Mouse (Mus musculus) layer of hippocampus, postnatal 36 days (tissue): ENCODE measurements around the gene Gramd1b. TPM values are rescaled to one million over a fixed set of nuclear protein-coding genes. Genes with fewer than 3 reads are reported as not detected.

Experiments
- DNase-seq, 2 experiments: peaks; one replicate each; pipeline ENCODE4 v3.0.0; 2022
- total RNA-seq, 2 experiments: library from RNA; stranded (reverse); gene quantifications; 2 replicates each; pipeline ENCODE4 v1.2.3; 2021

Gene Gramd1b
- total RNA-seq, 2 experiments from 2014 or later: 163 to 172 TPM

DNA sequence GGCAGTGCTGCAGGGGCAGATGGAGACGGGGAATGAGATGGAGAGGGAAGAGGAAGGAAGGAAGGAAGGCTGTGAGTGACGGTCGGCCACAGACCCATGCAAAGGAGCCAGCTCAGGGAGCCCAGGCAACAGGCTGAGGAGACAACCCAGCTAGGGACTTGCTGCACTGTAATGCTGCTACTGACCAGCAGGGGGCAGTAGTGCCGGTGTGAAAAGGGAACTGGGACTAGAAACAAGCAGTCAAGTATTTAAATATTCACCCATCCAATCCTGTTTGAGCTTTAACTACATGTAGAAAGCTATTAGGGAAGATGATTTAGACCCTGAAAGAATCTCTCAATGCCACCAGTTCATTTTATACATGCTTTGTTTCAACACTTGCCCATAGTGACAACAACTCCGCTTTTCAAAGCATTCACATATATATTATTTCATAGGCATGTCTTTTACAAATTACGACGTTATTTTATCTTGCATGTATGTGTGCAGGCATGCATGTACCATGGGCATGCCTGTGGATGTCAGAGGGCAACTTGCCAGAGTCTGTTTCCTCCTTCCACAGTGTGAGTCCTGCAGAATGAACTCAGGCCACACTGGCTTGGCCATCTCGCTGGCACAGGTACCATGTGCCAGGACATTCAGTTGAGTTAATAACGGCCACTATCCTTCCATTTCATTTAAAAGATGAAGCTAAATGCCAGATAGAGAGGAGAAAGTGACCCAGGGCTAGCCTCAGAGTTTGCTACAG lies 197.4 kb downstream of the Gramd1b start:
- DNase-seq: peak; percentile 83

DNA sequence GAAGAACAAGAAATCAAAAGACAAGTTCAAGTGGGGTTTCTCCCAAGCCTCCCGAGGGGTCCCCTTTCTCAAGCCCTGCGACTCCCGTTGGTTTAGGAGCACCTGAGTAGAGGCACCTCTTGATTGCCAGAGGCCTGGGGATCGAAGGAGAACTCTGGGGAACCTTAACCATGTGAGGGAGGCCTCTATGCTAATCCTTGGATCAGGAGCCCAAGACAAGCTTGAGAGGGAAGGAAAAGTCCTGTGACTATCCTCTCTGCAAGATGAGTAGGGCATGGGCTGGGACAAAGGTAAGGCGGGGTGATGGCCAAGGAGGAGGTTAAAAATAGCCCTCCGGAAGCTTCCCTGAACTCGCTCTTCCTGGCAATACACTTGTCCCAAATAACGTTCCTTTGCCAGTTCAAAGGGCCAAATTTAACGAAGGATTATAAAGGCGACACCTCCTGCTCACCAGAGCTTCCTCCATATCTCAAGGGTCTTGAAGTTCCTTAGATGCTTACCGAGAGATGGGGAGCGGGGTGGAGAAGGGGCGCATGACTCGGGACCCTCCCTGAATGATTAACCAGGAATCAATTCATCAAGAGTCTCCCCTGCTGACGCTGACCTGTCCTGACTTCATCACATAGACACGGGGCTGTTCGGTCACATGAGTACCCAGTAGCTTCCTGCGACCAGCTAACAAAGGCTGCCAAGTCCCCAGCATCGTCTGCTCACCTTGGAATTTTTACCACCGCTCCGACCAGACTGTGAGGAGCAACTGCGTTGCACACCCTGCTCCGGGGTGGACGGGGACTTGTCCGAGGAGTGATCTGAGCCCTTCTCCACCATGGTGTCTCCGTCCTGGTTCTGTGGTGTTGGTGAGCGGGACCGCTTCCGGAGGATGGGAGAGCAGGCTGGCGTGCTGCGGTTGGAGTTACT lies 198.2 kb downstream of the Gramd1b start:
- no peak for DNase-seq

GRCm38 (mm10) chr9:40332326-40332725 lies 198.9 kb downstream of the Gramd1b start:
- peak in 1 of 2 experiments; percentile 71 for DNase-seq

DNA sequence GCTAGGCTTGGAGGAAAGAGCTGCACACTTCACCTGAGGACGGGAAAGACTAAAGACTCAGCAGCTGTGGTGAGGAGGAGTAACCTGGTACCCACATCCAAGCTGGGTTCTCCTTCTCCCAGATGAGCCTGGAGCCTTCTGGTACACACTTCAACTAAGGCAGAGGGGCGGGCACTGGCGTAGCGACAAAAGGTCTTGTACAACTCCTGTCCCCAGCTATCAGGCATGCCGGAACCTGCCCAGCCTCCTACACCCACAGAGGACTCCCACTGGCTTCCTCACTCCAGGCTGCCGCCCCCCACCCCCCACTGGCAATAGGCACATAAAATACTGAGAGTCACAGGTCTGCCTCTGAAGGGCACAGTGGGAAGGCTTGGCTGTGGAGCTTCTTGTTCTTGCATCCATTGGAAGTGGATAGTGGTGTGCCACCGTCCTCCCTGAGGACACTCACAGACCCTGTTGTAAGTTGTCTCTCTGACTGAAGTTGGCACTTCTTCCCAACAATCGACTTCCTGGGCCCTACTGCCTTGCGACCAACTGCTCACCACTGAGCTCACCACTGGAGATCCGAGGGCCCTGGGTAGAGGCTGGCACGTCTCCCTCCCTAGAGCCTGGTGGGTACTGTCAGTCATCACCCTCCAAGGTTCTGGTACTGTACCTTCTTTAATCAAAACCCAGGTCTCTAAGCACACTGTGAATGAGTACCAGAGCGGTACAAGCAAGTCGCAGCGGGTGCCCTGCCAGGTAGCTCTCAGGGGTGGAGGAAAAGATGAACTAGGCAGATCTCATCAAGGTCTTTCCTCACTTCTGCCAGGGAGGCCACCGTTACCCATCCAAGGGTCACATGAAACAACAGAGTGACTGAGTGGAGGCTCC lies 199.5 kb downstream of the Gramd1b start:
- no peak for DNase-seq

DNA sequence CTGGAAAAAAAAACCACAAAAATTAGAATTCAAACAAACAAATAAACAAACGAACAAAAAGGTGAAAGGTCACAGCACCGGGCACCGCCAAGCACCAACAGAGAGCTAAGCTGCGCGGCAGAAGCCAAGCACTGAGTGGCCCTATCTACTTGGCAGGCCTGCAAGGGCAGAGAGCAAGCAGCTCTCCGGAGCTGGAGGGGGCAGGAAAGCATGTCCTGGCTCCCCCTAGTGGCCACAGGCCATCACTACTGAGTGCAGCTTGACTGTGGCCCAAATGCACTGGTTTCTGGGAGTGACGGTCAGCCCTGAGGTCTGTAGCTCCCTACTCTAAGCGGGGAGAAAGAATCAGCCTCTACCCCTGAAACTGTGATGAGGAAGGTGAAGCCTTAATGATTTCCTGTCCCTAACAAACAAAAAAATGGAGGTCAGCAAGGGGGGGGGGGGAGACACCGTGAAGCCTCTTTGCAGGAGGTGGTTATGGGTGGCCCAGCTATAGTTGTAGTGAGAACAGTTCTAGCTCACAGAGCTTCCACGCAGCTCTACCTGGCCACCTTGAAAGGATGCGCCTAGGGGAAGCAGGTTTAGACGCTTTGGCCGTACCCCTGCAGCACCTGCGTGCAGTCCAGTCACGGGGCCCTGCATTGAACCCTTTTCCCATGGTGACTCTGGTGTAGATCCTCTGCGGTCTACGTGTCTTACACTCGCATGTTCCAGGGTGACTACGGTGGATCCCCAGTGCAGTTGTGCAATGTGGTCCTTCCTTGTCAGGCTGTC lies 200.4 kb downstream of the Gramd1b start:
- DNase-seq: peak; percentile 86 to 88

DNA sequence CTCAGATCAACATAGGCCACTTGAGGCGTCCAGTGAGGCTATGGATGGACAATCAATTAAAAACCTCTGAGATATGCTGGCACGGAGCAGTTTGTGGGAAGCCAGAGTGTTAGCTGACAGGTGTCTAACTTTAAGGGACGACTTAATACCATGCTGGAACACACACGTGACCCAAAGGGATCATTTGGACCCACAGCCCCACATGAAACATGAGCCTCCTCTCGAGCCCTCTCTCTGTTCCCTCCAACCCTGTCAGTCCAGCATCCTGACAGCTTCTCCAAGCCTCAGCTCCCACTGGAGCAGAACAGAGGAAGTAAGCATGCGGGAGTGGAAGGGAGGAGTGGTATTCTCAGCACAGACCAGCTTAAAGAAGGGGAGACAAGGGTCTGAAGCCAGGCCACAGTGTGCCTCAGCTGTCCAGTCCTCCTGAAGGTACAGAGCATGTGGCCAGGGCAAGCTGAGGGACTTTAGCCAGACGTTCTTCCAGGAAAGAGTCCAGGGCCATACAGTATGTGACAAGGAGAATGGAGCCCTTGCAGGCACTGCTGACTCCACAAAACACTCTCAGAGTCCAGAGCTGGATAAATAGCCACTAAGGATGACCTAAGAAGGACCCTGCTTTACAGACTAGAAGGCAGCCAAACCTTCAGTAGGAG lies 204.8 kb downstream of the Gramd1b start:
- no peak for DNase-seq

- no peak for DNase-seq
Observed at GRCm38 (mm10) chr9:40324826-40325225, 206.4 kb downstream of the Gramd1b start.

GRCm38 (mm10) chr9:40324232-40324792 lies 206.9 kb downstream of the Gramd1b start:
- no peak for DNase-seq

DNA sequence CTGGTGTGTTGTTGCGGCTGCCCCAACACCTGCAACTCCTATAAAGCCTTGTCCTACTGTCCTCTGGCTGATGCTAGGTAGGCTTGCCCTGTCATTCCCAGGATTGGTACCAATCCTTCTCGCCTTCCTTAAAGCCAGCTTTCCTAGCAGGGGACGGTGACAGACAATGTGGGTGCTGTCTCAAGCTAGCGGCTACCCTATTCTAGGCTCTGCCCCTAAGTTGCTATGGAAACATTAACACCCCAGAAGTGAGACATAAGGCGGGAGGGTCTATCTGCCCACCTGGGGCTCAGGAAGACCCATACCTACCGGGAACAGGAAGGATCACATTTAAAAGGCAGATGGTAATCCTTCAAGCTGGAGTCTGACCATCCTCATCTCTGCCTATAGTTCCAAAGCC lies 207.4 kb downstream of the Gramd1b start:
- peak in 1 of 2 experiments; percentile 6 for DNase-seq

GRCm38 (mm10) chr9:40323171-40323570 lies 208.0 kb downstream of the Gramd1b start:
- no peak for DNase-seq

DNA sequence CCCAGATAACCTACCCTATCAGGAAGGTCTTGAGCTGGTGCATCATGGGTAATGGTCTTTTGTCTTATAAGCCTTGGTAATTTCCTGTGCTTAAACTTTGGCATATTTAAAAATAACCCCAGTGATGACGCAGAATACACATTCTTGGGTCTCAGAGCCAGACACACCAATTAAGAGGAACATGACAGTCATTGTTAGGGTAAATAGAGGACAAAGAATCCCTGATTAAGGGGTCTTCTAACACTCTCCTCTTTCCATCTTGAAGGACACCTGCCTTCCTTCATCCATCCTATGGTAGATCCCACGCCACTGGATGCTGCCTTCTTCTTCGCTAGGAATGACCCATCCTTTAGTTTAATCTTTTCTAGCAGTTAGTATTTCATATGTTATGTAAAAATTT lies 208.8 kb downstream of the Gramd1b start:
- no peak for DNase-seq

DNA sequence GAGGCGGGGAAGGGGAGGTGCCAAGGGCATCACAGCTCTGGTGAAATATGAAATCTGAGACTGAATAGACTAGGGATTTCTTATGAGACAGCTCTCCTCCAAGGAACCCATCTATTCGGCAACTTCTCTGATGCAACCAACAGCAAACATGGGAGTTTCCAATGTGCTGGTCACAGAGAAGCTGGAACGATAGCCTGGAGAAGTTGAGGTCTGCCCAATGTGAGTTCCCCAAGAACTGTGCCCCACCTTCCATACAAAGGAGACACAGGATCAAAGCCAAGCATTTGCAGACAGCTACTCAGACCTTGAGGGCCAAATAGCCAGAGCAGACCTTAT lies 209.5 kb downstream of the Gramd1b start:
- no peak for DNase-seq

DNA sequence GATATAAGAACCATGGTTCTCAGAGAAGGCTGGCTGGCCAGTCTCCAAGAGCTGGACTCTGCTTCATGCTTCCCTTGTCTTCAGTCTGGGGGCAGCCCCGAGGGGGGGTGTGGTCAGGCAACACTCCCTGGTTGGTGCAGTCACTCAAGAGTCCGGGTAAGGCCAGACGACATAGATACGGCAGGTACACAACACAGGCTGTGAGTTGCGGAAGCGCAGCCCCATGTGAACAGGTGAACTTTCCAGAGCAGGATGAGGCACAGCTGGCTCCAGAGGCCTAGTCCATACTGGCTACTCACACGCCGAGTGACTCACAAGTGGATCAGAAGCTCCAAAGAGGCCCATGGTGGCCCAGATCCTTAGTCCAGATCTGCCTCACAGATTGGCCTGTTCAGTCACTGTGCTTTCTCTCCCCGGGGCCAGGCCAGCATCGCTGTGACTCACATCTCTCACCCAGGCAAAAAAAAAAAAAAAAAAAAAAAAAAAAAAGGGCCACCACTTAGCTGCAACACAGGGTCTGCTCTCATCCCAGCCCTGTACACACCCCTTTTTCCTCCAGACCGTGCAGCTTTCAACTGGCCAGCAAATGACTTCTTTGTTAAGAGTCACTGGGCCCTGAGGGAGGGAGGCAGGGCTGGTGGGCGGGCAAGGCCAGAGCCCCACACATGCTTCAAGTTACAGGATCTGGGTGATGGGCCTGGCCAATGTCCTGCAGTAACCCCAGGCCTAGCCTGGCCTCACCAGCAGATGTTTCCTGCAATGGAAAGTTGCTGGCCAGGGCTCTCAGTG lies 210.1 kb downstream of the Gramd1b start:
- DNase-seq: no peak

DNA sequence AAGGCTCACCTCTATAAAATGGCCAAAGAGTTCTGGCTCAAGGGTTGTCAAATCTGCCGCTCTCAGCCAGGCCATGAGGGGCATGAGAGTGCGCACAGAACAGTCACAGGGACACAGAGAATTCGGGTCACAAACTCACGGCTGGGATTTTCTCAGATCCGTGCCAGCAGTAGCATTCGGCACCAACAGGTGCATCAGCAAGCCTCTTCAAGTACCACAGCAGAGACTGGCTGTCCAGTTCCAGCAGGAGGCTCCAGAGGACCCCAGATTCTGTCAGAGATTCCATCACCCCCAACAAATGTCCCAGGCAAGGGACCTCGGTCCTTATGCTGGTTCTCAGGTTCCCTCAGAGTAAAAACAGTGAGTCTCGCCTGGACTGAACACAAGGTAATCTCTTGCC lies 210.8 kb downstream of the Gramd1b start:
- DNase-seq: no peak

- no peak for DNase-seq
Observed at GRCm38 (mm10) chr9:40318771-40319170, 212.4 kb downstream of the Gramd1b start.

DNA sequence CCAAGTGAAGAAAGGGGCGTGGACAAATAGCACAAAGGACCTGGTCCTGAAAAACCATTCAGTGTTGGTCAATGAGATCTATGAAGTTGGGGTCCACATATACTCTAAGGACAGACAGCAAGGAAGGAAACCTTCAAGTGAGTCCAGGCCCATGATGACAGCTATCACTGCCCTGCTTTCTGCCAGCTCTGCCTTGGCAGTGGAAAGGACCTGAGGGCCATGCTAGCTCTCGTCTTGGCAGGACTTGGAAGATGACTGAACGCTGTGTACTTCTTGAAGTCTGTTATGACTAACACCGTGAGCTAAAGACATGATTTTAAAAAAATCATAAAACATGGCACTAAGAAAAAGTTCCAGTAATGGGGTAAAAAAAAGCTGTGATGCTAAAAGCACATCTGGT lies 213.4 kb downstream of the Gramd1b start:
- no peak for DNase-seq

DNA sequence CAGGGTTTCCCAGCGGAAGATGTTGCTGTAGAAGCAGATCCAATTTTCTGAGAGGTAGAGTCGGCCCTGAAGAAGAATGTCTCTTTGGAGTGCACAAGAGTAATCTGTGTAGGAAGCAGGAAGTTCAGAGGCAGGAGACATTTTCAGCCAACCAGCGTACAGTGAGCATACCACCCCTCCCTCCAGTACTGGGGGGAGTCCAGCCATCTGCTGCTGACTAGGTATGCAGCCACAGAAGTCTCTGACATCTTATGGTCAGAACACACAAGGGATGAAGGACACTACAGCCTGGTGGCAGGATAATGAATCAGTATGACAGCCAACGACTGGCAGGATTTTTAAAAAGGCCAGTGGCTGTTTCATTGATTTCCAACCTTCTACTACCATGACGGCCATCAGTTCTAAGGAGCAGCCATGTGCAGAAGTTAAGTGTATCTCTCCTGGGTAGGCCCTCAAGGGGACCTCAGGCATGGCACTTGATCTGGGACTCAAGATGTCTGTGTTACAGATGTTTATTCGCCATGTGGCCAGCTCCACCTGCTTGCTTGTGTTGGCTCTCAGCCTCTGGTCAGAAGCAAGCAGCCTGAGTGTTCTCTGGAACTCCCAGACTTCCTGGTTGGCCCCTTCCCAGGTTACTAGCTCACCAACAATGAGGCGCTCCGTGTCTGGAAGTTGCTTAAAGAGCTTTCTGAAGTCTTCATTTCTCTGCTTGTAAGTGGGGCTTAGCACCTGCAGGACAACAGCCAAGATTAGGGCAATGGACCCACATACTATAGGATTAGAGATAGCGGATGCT lies 214.1 kb downstream of the Gramd1b start:
- no peak for DNase-seq

DNA sequence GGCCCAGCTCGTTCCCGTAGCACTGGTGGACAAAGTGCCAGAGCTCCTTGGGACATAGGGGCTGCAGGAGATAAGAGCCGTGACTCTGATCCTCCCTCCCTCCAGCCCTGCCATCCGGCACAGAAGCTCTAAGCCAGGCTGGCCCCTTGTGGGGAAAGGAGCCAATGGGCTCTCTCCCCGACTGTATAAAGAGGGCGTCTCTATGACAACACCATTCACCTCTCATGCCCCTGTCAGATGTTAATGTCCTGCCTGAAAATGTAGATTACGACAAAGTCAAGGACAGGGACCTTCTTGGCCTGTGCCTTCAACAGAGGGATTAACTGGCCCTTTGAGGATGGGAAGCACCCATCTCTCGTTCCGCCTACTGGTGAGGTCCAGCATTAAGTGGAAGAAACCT lies 219.4 kb downstream of the Gramd1b start:
- DNase-seq: no peak

DNA sequence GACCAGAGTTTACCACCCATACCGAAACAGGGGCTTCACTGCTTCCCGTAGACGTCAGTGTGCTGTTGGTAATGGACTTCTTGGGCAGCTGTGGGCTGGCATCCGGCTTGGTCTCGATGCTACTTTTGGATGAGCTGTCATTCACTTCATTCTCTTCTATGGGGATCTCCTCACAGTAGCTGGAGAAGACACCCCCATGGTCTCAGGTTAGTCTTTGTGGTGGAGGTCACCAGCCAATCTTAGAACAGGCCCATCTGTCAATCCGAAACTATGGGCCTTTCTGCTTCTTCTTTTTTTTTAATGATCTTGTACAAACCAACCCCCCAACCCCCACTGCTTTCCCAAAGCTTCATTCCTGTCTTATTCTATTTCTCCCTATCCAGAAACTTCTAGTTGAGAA lies 221.3 kb downstream of the Gramd1b start:
- no peak for DNase-seq
